Mouse (Mus musculus) monocyte, adult 5-6 weeks (primary cell): Measurements from ENCODE around the gene Nisch. TPM values are rescaled to one million over a fixed set of nuclear protein-coding genes. Genes with fewer than 3 reads are reported as not detected.
A peak's percentile ranks its signal among the peaks of the same experiment; 100 is the strongest.

Experiments
- ATAC-seq: fragments of 153-309, 156-312 bp; replicated peaks from 2 replicates; pipeline ENCODE4 v1.8.0; 2017; ENCODE audit warnings: mild to moderate bottlenecking; ENCODE audit not compliant: low TSS enrichment, insufficient number of reproducible peaks, severe bottlenecking, poor library complexity, low FRiP score
- total RNA-seq: library from RNA; stranded (forward); fragments of 200-1000, 200-491, 200-594 nt; gene quantifications from 3 replicates; pipeline ENCODE4 v1.2.3, GENCODE M21; 2017

Nisch gene
- total RNA-seq, 1 experiment from 2014 or later, result 88.8 TPM

DNA sequence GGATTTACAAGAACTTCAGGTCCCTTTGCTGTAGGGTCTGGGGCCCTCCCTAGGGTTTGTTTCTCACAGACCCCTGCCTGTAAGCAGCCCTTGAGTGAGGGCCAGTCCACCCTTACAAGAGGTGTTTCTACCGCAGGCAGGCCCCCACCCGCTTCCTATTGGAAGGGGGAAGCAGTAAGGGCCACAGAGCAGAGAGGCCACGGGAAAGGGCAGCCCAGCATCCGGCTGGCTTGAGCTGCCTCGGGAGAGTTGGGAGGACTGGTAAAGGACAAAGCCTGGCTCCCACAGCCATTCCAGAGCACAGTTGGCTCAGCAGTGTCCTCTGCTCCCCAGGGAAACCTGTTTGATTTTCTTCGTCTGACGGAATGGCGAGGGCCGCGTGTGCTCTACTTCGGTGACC lies 79.0 kb downstream of the Nisch start:
- no peak for ATAC-seq

DNA sequence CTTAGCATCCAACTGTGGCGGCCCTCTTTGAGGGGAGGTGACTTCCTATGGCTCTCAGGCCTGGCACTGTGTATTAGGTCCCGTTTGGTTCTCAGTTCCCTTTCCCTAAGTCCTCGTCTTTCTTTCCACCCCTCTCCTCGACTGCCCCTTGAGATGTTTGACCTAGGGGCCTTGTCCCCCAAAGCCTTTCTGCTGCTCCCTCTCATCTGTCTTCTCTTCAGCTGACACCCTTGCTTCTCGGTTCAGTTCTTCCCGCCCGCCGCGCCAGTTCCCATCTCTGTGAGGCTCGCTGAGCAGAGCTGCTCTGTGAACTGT lies 79.5 kb downstream of the Nisch start:
- ATAC-seq, result no peak

DNA sequence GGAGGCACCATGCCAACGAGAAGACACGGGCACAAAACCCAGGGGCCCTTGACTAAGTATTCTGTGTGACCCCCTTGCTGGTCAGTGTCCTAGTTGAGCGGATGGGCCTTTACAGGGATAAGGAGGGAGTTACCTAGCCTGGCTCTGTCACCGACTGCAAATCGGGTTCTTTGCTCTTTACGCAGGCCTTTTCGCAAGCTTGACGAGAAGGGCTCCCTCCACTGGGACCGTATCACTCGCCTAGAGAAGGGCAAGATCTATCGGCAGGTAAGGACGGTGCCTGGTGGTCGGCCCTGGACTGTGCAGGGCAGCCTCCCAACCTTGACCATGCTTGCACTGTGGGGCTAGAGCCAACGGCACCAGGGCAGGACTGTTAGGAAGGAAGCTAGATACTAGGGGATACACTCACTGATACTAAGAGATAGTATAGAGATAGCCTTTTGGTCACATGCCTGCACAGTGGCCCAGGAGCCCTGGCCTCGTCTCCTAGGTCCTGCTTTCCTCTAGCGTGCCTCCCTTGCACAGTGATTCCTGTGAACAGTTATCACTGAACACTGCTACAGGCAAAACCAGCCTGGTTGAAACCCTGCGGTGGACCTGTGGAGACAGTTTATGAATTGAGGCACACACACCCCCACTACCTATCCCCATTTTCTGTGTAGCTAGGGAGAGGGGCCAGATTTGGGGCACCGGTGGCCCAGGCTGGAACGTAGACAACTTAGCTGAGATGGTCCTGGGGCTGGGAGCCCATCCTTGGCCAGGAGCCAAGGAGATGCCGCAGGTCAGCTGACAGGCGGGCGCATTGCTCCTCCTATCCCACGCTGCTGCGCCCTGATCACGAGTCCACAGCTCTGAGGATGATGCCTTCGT lies 80.1 kb downstream of the Nisch start:
- no peak for ATAC-seq

DNA sequence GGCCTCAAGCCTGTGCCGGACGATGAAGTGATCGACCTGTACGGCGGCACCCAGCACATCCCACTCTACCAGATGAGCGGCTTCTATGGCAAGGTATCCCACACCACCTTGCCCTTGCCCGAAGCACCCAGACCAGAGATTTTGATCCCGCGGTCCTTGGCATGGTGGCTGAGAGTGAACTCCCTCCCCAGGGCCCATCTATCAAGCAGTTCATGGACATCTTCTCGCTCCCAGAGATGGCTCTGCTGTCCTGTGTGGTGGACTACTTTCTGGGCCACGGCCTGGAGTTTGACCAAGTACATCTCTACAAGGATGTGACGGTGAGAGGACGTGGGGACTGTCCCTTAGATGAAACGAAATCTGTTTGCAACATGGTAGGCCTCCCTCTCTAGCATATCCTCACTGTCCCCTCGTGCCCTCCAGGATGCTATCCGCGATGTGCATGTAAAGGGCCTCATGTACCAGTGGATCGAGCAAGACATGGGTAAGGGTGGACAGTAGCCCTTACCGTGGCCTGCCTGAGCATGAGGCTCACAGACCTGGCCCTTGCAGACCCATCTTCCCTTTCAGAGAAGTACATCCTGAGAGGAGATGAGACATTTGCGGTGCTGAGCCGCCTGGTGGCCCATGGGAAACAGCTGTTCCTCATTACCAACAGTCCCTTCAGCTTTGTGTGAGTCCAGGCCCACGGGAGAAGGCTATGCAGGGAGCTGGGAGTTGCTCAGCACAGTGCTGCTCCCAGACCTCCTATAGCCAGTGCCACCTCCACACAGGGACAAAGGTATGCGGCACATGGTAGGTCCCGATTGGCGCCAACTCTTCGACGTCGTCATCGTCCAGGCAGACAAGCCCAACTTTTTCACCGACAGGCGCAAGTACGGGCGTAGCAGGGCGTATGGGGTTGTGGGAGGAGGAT lies 81.0 kb downstream of the Nisch start:
- ATAC-seq, result no peak

DNA sequence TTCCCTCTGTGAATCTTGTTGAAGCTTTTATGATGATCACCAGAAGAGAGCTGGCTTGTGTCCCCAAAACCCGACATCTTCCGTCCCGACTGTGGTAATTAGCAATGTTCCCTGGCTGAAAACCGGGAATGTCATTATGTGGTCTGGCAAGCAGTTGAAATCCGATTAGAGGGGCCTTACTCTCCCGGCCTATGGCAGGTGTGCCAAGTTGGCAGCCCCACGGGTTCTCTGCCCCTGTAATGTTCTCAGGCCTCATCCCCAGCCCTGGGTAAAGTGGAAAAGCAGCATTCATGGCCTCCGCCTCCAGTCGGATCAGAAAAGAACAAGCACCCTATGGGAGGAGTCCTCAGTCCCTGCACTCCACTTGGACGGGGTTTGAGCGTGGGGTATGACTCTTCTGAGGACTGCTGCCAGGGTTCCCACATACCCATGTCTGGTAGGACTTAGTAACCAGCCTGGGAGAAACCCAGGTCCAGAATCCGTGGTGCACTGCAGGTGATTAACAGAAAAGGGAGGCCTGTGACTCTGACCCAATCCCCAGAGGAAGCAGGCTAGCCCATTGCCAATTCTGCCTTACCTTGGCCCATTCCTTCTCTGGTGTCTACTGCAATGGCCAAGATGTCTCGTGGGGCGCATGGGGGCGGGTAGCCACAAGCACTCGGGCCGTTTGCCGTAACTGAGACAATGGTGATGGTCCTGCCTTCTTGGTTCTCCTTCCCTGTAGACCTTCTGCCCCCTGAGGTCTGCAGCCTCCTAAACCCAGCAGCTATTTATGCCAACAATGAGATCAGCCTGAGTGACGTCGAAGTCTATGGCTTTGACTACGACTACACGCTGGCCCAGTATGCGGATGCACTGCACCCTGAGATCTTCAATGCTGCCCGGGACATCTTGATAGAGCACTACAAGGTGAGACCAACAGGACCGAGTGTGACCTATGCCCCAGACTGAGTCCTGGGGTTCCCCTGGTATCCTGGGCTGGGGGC lies 82.4 kb downstream of the Nisch start:
- no peak for ATAC-seq

DNA sequence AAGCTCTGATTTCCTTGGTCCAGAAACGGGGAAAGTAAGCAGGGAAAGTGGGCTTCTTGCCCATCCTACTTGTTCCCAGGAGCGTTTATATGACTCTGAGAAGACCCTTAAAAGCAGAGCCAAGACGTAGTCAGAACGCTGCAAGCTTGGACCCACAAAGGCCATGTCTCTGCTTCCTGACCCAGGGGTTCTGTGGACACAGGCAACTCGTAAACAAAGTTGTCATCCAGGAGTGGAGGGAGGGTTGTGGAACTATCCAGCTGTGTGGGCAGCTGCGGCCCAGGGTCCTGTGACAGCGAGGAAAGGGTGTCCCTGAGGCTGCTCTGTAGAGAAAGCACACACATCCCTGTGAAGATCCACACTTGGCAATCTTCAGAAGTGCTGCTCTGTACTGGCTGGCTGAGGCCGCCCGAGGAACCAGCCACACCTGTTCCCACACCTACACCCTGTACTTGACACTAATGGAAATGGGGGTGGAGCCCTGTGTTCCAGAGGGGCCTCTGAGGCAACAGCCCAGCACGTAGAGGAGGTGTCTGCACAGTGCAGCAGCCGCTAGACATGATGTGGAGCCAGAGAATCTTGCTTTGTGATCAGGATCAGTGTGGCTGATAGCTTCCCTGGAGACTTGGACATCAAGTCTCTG lies 83.6 kb downstream of the Nisch start:
- ATAC-seq, result no peak

DNA sequence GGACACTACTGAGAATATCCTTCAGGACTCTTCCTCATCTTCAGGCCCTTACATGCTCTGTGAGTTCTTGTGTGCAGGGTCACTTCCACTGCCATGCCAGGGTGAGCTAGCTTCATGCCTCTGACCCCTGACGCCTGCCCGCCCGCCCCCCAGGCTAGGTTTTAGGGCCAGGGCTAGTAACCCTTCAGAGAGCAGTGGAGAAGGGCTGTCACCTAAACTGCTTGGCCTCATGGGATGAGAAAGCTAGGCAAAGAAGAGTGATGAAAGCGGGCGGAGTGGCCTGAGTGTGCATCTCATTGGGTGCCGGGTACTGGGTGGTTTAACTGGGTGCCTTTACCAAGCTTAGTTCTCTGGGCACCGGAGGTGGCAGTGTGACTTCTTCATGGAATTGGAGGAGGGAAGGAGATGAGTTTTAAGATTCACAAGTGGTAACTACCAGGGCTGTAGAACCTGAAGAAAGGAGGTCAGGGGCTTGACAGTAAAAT lies 84.2 kb downstream of the Nisch start:
- no peak for ATAC-seq

DNA sequence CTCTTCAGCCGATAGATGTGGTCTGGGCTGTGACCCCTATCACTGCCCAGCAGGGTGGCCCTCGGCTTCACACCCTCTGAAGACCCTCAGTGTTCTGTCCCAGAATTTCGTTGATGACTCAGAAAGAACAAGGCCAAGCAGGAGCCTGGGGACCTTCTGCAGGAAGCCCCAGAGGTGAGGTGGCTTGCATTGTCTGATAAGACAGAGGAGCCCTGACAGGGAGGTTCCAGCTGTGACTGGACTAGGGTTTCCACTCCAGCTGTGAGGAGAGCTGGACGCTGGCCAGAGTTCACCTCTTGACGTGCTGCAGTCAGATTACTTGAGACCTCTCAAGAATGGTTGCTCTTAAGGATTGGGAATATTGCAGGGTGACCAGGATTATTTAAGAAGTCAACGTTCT lies 84.7 kb downstream of the Nisch start:
- no peak for ATAC-seq

DNA sequence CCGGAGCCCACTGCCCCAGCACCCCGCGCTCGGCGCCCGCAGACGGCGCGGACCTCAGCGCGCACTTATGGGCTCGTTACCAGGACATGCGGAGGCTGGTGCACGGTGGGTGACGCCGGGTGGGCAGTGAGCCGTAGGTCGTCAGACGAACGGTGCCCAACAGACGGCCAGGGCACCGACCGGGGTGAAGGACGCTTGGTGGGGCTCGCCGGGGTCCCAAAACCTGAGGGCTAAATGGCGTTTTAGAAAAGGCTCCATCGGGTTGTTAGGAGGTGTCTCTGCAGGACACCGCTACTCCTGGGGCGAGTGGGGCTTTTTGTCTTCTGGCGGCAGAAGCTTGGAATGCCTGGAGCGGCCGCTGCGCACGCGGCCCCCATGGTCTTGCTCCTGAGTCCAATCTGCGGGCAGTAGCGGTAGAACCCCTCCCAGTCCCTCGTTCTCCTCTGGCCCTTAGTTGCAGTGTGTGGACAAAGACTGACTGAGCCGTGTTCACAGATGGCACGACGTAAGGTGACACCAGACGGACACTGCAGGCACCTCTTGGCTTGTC lies 85.4 kb downstream of the Nisch start:
- ATAC-seq, result no peak

DNA sequence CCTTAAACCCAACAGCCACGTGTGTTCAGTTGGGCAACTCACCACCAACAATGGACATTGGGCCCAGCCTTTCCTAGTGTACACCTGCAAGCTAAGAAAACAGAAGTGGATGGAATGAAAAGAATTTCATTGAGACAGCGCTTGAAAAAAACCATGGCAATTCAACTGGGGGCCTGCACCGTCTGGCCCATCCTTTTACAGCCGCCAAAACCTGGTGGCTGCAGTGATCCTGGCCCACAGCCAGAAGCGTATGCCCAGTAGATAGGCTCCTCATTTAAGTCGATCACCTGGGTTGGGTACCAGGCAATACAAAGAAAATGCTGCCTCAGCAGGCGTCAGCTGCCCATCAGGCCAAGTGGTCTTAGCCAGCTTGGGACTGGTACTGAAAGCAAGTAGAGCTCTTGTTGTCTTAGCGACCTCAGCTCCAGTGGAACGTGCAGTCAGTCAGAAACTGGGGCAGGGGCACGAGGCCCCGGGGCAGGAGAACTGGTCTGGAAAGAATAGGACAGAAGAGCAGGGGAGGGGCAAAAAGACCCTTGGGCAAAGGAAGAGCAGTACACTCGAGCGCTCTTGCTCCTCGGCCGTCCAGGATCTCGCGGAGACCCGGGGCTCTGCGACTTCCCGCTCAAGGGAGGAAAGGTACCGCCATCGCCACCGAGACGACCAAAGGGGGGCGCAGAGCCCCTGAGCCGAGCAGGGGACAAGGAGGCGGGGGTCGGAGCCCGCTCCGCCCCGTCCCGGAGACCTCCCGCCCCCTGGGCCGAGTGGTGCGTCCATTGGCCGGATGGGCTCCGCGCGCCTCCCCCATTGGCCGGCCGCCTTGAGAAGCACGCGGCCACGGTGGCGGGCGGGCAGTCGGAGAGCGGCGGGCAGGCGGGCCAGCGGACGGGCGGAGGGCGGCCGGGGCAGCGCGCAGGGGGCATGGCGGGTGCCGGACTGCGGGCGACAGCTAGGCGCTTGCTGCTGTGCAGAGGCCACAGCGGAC lies 86.2 kb downstream of the Nisch start, which contains the start of gene Nt5dc2:
Nt5dc2 (plus strand) TSS at position 818 of the 985 bp plus-strand sequence.
- ATAC-seq, result peak; percentile 43; the same call in 1 of the 2 replicates

DNA sequence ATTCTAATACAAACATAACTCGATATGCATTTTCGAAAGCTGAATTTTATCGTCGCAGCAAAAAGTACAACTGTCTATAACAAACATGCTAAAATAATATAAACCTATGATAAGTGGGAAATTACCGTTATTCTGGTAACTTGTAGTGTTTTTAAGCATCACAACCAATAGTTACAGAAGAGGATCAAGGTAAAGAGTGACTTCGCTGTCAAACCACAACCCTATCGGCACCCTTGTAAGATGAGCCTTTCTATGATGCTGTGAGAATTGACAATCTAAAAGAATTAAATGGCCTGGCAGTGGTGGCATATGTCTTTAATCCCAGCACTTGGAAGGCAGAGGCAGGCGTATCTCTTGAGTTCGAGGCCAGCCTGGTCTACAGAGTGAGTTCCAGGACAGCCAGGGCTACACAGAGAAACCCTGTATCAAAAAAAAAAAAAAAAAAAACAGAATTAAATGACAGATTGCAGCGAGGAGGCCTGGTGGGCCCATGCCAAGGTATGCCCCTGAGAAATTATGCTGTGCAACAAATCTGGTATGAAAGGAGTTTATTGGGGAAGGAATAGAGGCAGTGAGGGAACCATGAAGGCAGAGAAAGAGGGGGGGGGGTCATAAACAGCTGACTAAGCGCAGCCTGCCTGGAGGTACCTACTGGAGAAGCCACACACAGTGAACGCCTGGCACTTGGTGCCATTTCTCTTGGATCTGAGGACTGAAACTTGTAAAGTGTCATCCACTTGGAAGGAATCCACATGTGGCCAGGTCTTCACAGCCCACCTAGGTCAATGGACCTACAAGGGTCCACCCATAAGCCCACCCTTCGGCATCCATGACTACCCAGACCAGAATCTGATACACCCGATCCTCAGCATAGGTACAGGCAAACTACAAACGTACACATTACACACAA lies 87.2 kb downstream of the Nisch start:
- no peak for ATAC-seq

DNA sequence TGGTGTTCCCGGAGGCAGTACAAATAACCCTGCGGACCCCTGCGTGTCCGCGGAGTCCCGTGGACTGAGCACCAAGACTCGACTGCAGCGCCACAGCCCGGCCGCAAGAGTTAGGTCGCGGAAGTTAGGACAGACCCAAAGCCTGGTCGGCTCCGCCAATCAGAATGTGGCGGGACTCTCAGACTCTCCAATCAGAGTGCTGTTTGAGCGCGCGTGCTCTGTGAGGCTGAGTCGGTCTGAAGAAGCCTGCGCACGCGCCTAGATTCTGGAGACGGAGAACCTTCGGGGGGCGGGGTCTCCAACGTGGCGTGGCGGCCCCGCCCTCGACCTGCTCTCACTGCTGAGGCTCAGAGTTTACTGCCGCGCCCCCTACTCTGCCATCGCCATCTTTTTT lies 87.9 kb downstream of the Nisch start, which contains the start of gene Smim4:
Smim4 (minus strand) TSS at position 131 of the 394 bp plus-strand sequence.
- peak; percentile 94 for ATAC-seq

DNA sequence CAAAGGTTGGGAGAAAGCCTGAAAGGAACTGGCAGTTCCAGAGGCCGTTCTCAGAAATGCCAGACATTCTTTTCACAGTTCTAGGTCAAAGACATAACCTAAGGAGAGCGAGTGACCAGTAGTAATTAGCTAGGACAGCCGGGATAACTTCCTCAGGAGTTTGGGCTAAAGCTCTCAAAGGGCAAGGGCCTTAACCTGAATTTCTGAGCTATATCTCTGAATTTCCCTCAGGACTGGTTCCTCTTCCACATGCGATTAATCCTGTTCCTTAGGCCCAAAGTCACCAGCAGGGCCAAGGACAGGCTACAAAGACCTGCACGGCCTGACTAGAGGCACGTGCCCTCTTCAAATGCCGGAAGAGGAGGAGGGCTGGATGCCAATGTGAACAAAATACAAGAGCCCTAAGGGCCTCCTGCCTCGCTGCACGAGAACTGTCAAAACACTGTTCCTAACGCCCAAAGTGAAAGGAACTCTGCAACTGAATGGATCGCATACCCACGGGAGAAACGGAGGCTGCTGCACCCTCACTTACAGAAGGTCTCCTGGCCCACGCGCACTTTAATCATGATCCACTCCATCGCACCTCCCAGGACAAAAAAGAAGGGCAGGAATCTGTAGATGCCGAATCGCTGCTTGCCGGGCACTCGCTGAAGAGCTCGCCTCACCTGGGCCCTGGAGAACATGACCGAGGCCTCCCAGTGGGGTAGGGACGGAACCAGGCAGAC lies 88.5 kb downstream of the Nisch start:
- peak; percentile 10; the same call in 1 of the 2 replicates for ATAC-seq

DNA sequence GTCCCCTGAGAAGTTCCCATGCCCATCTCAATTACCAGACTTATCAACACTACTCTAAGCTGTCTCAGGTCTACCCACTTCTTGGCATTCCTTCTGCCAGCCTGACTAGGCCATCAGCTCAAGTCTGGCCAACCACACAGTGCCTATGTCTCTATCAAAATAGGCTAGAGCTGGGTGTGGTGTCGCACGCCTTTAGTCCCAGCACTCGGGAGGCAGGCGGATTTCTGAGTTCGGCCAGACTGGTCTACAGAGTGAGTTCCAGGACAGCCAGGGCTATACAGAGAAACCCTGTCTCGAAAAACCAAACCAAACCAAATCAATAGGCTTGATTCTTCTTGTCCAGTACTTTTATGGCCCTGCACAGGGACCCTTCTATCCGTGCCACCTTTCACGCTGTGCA lies 89.9 kb downstream of the Nisch start:
- no peak for ATAC-seq
